Mouse (Mus musculus): ENCODE results near the gene Msrb1.

The Msrb1 gene

GRCm38 (mm10) chr17:24743896-24744295, 7.5 kb downstream of the Msrb1 start:
- DNase-seq (ENCODE audit: low spot score in 2 of 2), result no peak

- no peak for DNase-seq (ENCODE audit: low spot score in 2 of 2)
Measured at GRCm38 (mm10) chr17:24744381-24744780, 7.9 kb downstream of the Msrb1 start.

GRCm38 (mm10) chr17:24745526-24746497, 9.4 kb downstream of the Msrb1 start:
- DNase-seq (ENCODE audit: low spot score in 2 of 2), result peak; percentile 77 to 84

- no peak for DNase-seq (ENCODE audit: low spot score in 2 of 2)
Measured at GRCm38 (mm10) chr17:24746986-24747385, 10.5 kb downstream of the Msrb1 start.

- DNase-seq (ENCODE audit: low spot score in 2 of 2), result no peak
Measured at GRCm38 (mm10) chr17:24751528-24751927, 15.1 kb downstream of the Msrb1 start.

- DNase-seq (ENCODE audit: low spot score in 2 of 2), result no peak
Measured at GRCm38 (mm10) chr17:24752415-24753394, 16.3 kb downstream of the Msrb1 start, which contains the start of gene Hs3st6. Hs3st6 (plus strand) TSS chr17:24752988.

- no peak for DNase-seq (ENCODE audit: low spot score in 2 of 2)
Measured at GRCm38 (mm10) chr17:24757394-24757793, 21.0 kb downstream of the Msrb1 start.

GRCm38 (mm10) chr17:24761121-24761520, 24.7 kb downstream of the Msrb1 start:
- DNase-seq (ENCODE audit: low spot score in 2 of 2), result no peak

GRCm38 (mm10) chr17:24765016-24765905, 28.8 kb downstream of the Msrb1 start:
- DNase-seq (ENCODE audit: low spot score in 2 of 2), result peak in 1 of 2 experiments; percentile 10

GRCm38 (mm10) chr17:24766266-24766875, 29.9 kb downstream of the Msrb1 start:
- DNase-seq (ENCODE audit: low spot score in 2 of 2), result no peak

- no peak for DNase-seq (ENCODE audit: low spot score in 2 of 2)
Measured at GRCm38 (mm10) chr17:24769146-24769545, 32.7 kb downstream of the Msrb1 start.

- DNase-seq (ENCODE audit: low spot score in 2 of 2), result no peak
Measured at GRCm38 (mm10) chr17:24773241-24773640, 36.8 kb downstream of the Msrb1 start.

- no peak for DNase-seq (ENCODE audit: low spot score in 2 of 2)
Measured at GRCm38 (mm10) chr17:24775173-24775572, 38.7 kb downstream of the Msrb1 start.

- DNase-seq (ENCODE audit: low spot score in 2 of 2), result no peak
Measured at GRCm38 (mm10) chr17:24777073-24777472, 40.6 kb downstream of the Msrb1 start.

- no peak for DNase-seq (ENCODE audit: low spot score in 2 of 2)
Measured at GRCm38 (mm10) chr17:24780821-24781220, 44.4 kb downstream of the Msrb1 start.

GRCm38 (mm10) chr17:24792190-24792589, 55.7 kb downstream of the Msrb1 start:
- no peak for DNase-seq (ENCODE audit: low spot score in 2 of 2)

All from cerebellum, postnatal 4 days (tissue).